Mouse (Mus musculus): ENCODE data around the gene T. TPM values are rescaled to one million over a fixed set of nuclear protein-coding genes. Genes with fewer than 3 reads are reported as not detected.

Gene T
- not detected for polyA plus RNA-seq (2017; shearing (Covaris generic))

DNA sequence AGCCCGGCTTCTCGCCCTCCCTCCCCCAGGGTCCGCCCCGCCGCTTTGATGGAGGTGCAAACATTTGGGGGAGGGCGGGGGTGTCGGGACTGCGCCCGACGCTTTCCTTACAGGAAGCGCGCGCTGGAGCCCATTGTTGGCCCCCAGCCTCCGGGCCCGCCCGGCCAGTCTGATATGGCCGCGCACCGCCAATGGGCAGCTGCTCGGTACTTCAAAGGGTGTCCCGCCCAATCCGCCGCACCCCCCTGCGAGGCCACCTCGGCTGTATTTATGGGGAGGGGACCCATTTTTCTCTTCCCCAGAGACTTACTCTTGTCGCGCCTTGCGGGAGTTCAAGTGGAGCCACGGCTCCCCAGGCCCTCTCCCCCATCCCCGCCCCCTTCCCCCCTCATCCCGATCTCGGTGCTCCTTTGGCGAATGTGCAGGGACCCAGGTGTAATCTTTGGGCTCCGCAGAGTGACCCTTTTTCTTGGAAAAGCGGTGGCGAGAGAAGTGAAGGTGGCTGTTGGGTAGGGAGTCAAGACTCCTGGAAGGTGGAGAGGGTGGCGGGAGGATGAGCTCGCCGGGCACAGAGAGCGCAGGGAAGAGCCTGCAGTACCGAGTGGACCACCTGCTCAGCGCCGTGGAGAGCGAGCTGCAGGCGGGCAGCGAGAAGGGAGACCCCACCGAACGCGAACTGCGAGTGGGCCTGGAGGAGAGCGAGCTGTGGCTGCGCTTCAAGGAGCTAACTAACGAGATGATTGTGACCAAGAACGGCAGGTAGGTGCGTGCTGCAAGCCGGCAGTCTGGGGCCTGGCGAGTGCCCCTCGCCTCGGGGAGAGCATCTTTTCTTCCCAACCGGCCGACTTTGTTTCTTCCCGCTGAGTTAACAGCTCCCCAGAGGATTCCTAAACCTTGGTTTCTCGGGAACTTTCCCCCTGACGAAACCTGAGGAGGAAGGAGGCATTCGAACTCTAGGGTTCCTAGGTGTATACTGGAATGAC is at the start of gene T:
Gene T, plus strand, starts transcription at position 446 of the 983 bp plus-strand sequence.

Other genes starting within 250 kb of the T start
- gene Ccr6, start 198.4 kb upstream of the T start, polyA plus RNA-seq (2017; shearing (Covaris generic)) = 6.0 TPM
- gene Mpc1, start 151.5 kb upstream of the T start, polyA plus RNA-seq (2017; shearing (Covaris generic)) = 140 TPM
- 175 TPM for gene Sft2d1, start 123.3 kb upstream of the T start, polyA plus RNA-seq (2017; shearing (Covaris generic))
- gene Prr18, start 97.0 kb upstream of the T start, polyA plus RNA-seq (2017; shearing (Covaris generic)) = 0.15 TPM
- gene T2, start 78.4 kb upstream of the T start, polyA plus RNA-seq (2017; shearing (Covaris generic)) = 0.46 TPM
- not detected for gene Pde10a, start 90.9 kb downstream of the T start, polyA plus RNA-seq (2017; shearing (Covaris generic))
- gene Gm17087, start 132.5 kb downstream of the T start, polyA plus RNA-seq (2017; shearing (Covaris generic)) = 1.1 TPM

Measured in effector memory CD4-positive, alpha-beta T cell, adult 5 months (primary cell).